Mouse (Mus musculus) megakaryocyte, embryonic 14.5 days (primary cell): ENCODE measurements around the gene Slc22a23.

ENCODE experiments used
- FLI1 ChIP-seq: IDR thresholded peaks from 2 replicates; pipeline ENCODE4 v1.6.1; 2012; ENCODE audit warnings: low read length, inconsistent platforms, mixed read lengths
- GATA1 ChIP-seq: IDR thresholded peaks from 3 replicates; pipeline ENCODE4 v1.6.1; 2012; ENCODE audit warnings: mixed read lengths, low read length, inconsistent platforms, borderline replicate concordance

DNA sequence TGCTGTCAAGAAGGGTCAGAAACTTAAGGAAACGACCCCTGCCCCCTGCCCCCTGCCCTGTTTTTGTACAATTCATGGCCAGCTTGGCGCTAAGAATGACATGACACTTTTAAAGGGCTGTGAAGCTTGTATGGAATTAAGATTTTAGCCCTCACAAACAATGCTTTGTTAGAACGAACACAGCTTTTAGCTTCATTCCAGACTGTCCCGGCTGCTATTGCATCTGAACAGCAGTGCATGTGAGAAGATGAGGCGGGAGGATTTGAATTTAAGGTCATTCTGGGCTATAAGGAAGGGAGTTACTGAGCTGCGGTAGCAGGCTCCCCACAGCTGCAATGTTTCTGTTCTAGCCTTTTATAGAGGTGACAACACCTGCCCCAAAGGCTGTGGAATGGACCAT lies 96.9 kb downstream of the Slc22a23 start:
- TF ChIP-seq FLI1: no peak
- no peak for TF ChIP-seq GATA1
